Mouse (Mus musculus) midbrain, embryonic 13.5 days (tissue): ENCODE results near the gene Zswim1. TPM values are rescaled to one million over a fixed set of nuclear protein-coding genes. Genes with fewer than 3 reads are reported as not detected.

Experiments
- ATAC-seq: fragments of 200-750 bp; cut with Nextera tagmentation; 2 replicates; pipeline ENCODE4 v1.8.0; 2017; ENCODE audit warnings: mild to moderate bottlenecking, moderate TSS enrichment, moderate library complexity
- H3K27ac ChIP-seq: fragments of 300-500 bp; sonication (generic); 2 replicates; pipeline ENCODE4 v1.5.1; 2015; ENCODE audit warnings: inconsistent platforms, mild to moderate bottlenecking, moderate library complexity
- H3K27me3 ChIP-seq: fragments of 300-500 bp; sonication (generic); 2 replicates; pipeline ENCODE4 v1.6.1; 2015; ENCODE audit warnings: mild to moderate bottlenecking, inconsistent platforms
- H3K36me3 ChIP-seq: fragments of 300-500 bp; sonication (generic); 2 replicates; pipeline ENCODE4 v1.6.1; 2015; ENCODE audit warnings: mild to moderate bottlenecking, inconsistent platforms
- H3K4me1 ChIP-seq: fragments of 300-500 bp; sonication (generic); replicated peaks from 2 replicates; pipeline ENCODE4 v1.6.1; 2015; ENCODE audit warnings: inconsistent platforms
- H3K4me2 ChIP-seq: fragments of 300-500 bp; sonication (generic); replicated peaks from 2 replicates; pipeline ENCODE4 v1.6.1; 2015; ENCODE audit warnings: moderate library complexity, mild to moderate bottlenecking, inconsistent platforms
- H3K4me3 ChIP-seq: fragments of 300-500 bp; sonication (generic); replicated peaks from 2 replicates; pipeline ENCODE4 v1.5.1; 2015; ENCODE audit warnings: mild to moderate bottlenecking, inconsistent platforms
- H3K9ac ChIP-seq: fragments of 300-500 bp; sonication (generic); replicated peaks from 2 replicates; pipeline ENCODE4 v1.6.1; 2015; ENCODE audit warnings: mild to moderate bottlenecking, inconsistent platforms
- H3K9me3 ChIP-seq: fragments of 300-500 bp; sonication (generic); 2 replicates; pipeline ENCODE4 v1.6.1; 2016; ENCODE audit warnings: mild to moderate bottlenecking, inconsistent platforms
- WGBS: fragments of 180-500 bp; shearing (Covaris S2); methylation state at CpG from one replicate; pipeline ENCODE4 v1.1.7; 2015; 5-methylcytosine and 5-hydroxymethylcytosine counted together
- polyA plus RNA-seq: library from polyadenylated mRNA; unstranded; fragments of >200 nt; fragmentation: Nextera tagmentation; extraction: Ambion mirVana; gene quantifications from 2 replicates; pipeline ENCODE4 v1.2.1, GENCODE M21; 2015

The Zswim1 gene
- polyA plus RNA-seq = 25.4 and 25.8 TPM in 2 replicates

- Histone ChIP-seq H3K36me3 (peaks cover 56% of the 10 kb centered on the region), H3K4me2 (peak within 1 kb of the TSS; percentile 58), H3K27me3 (no peaks in the 10 kb centered on the region), H3K4me1 (peaks cover 23% of the 10 kb centered on the region), H3K27ac (peak within 1 kb of the TSS; percentile 93), H3K9me3 (no peaks in the 10 kb centered on the region), H3K9ac (peak within 1 kb of the TSS; percentile 77), H3K4me3 (peak within 1 kb of the TSS; percentile 74)
- 2% methylated on average over 32 of the region's 32 CpGs for WGBS
- ATAC-seq = peak; percentile 100
Measured at GRCm38 (mm10) chr2:164822636-164823165, at the start of gene Zswim1. TSS of gene Zswim1 (plus strand) at chr2:164822686.

- peaks cover 26% of the 10 kb centered on the region for H3K4me1 ChIP-seq
- no peaks in the 10 kb centered on the region for H3K27me3 ChIP-seq
- no peak overlapping the region for H3K27ac ChIP-seq
- peaks cover 9% of the 10 kb centered on the region; the same call in 1 of the 2 replicates for H3K36me3 ChIP-seq
- H3K9ac ChIP-seq = no peak overlapping the region
- H3K4me2 ChIP-seq = no peak overlapping the region
- H3K9me3 ChIP-seq = no peaks in the 10 kb centered on the region
- no peak for ATAC-seq
- 80% methylated on average over 14 of the region's 14 CpGs for WGBS
- H3K4me3 ChIP-seq = no peak overlapping the region
Measured at GRCm38 (mm10) chr2:164773229-164773988, 49.1 kb upstream of the Zswim1 start.

- Histone ChIP-seq H3K4me2 (no peak overlapping the region), H3K36me3 (peaks cover 9% of the 10 kb centered on the region; the same call in 1 of the 2 replicates), H3K27ac (no peak overlapping the region), H3K4me3 (no peak overlapping the region), H3K9ac (no peak overlapping the region), H3K9me3 (no peaks in the 10 kb centered on the region), H3K4me1 (peaks cover 26% of the 10 kb centered on the region), H3K27me3 (no peaks in the 10 kb centered on the region)
- WGBS = 90% methylated on average over 5 of the region's 5 CpGs
- no peak for ATAC-seq
Measured at GRCm38 (mm10) chr2:164773989-164774364, 48.5 kb upstream of the Zswim1 start.

DNA sequence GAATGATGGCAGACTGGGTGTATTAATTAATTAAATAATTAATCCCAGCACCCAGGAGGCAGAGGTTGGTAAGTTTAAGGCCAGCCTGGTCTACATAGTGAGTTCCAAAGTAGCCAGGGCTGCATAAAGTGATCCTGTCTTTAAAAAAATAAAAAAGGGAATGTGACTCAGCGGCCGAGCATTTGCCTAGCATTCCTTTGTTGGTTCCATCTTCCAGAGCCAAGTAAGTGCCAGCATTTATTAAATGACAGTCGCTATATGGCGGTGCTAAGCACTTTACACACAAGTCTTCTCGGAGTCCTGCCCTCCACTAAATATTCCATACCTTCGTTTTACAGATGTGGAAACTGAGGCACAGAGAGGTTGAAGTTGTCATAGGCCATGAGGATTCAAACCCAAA is 46.4 kb upstream of the Zswim1 start:
- H3K27ac ChIP-seq = no peak overlapping the region
- ATAC-seq = no peak
- WGBS = 89% methylated on average over 6 of the region's 6 CpGs
- H3K9me3 ChIP-seq = no peaks in the 10 kb centered on the region
- H3K4me3 ChIP-seq = no peak overlapping the region
- H3K27me3 ChIP-seq = no peaks in the 10 kb centered on the region
- no peak overlapping the region for H3K9ac ChIP-seq
- peaks cover 13% of the 10 kb centered on the region for H3K4me1 ChIP-seq
- no peak overlapping the region for H3K4me2 ChIP-seq
- H3K36me3 ChIP-seq = peaks cover 9% of the 10 kb centered on the region; the same call in 1 of the 2 replicates

- Histone ChIP-seq H3K4me1 (peaks cover 6% of the 10 kb centered on the region), H3K9me3 (no peaks in the 10 kb centered on the region), H3K9ac (no peak overlapping the region), H3K36me3 (peaks cover 4% of the 10 kb centered on the region; the same call in 1 of the 2 replicates), H3K27ac (no peak overlapping the region), H3K4me2 (no peak overlapping the region), H3K4me3 (no peak overlapping the region), H3K27me3 (no peaks in the 10 kb centered on the region)
- WGBS = 72% methylated on average over 17 of the region's 17 CpGs
- ATAC-seq = no peak
Measured at GRCm38 (mm10) chr2:164776801-164777200, 45.7 kb upstream of the Zswim1 start.

DNA sequence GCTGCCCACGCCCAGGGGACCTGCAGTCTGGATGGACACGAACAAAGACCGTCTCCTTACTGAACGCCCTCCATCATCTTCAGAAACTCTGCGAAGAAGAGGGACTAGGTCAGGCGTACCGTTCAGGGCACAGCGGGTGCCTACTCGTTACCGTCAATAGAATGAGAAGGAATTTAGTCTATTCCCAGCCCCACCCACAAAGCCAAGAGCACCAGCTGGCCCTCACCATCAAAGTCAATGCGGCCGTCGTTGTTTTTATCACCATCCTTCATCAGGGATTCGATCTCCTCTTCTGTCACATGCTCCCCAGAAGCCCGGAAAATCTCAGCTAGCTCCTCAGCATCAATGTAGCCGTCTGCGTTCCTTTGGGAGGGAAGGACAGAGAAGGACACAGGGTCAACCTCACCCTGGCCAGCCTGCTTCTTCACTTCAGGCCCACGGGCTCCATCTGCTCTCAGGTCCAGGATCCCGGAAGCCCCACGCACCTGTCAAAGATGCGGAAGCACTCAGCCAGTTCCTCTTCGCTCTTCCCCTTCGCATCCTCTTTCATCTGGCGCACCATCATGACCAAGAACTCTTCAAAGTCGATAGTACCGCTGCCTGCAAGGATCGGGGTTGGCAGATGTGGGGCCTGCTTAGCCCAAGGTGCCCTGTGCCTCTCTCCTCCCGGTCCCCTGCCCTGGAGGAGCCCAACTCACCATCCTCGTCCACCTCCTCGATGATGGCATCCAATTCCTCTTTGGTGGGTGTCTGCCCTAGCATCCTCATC is 45.1 kb upstream of the Zswim1 start:
- no peak for ATAC-seq
- no peak overlapping the region for H3K4me3 ChIP-seq
- H3K4me1 ChIP-seq = no peaks in the 10 kb centered on the region
- no peaks in the 10 kb centered on the region for H3K27me3 ChIP-seq
- H3K27ac ChIP-seq = no peak overlapping the region
- 86% methylated on average over 30 of the region's 30 CpGs for WGBS
- H3K4me2 ChIP-seq = no peak overlapping the region
- H3K9me3 ChIP-seq = no peaks in the 10 kb centered on the region
- peaks cover 4% of the 10 kb centered on the region; the same call in 1 of the 2 replicates for H3K36me3 ChIP-seq
- no peak overlapping the region for H3K9ac ChIP-seq

- peaks cover 2% of the 10 kb centered on the region; the same call in 1 of the 2 replicates for H3K36me3 ChIP-seq
- 88% methylated on average over 11 of the region's 11 CpGs for WGBS
- H3K4me3 ChIP-seq = no peak overlapping the region
- no peak for ATAC-seq
- no peak overlapping the region for H3K4me2 ChIP-seq
- H3K27ac ChIP-seq = no peak overlapping the region
- no peak overlapping the region for H3K9ac ChIP-seq
- H3K4me1 ChIP-seq = no peaks in the 10 kb centered on the region
- 0 out of 2 replicates have a peak, but pooled peaks cover 4% of the 10 kb centered on the region for H3K27me3 ChIP-seq
- H3K9me3 ChIP-seq = no peaks in the 10 kb centered on the region
Measured at GRCm38 (mm10) chr2:164778015-164778287, 44.5 kb upstream of the Zswim1 start.

GRCm38 (mm10) chr2:164778809-164779208 is 43.7 kb upstream of the Zswim1 start:
- H3K4me1 ChIP-seq = no peaks in the 10 kb centered on the region
- no peak overlapping the region for H3K27ac ChIP-seq
- no peaks in the 10 kb centered on the region for H3K9me3 ChIP-seq
- H3K4me2 ChIP-seq = no peak overlapping the region
- H3K4me3 ChIP-seq = no peak overlapping the region
- 85% methylated on average over 7 of the region's 7 CpGs for WGBS
- H3K27me3 ChIP-seq = peaks cover 6% of the 10 kb centered on the region; the same call in 1 of the 2 replicates
- ATAC-seq = no peak
- H3K36me3 ChIP-seq = no peaks in the 10 kb centered on the region
- H3K9ac ChIP-seq = no peak overlapping the region

- Histone ChIP-seq H3K4me3 (no peak within 1 kb of the TSS), H3K27me3 (peaks cover 12% of the 10 kb centered on the region; the same call in 1 of the 2 replicates), H3K9ac (no peak within 1 kb of the TSS), H3K27ac (no peak within 1 kb of the TSS), H3K9me3 (no peaks in the 10 kb centered on the region), H3K4me2 (no peak within 1 kb of the TSS), H3K36me3 (no peaks in the 10 kb centered on the region), H3K4me1 (0 out of 2 replicates have a peak, but pooled peaks cover under 1% of the 10 kb centered on the region)
- WGBS = 74% methylated on average over 8 of the region's 8 CpGs
- ATAC-seq = no peak
Measured at GRCm38 (mm10) chr2:164779481-164780086, 42.9 kb upstream of the Zswim1 start, which contains the start of gene Tnnc2. TSS of gene Tnnc2 (minus strand) at chr2:164779967.

- no peak for ATAC-seq
- Histone ChIP-seq H3K36me3 (no peaks in the 10 kb centered on the region), H3K4me2 (no peak overlapping the region), H3K4me1 (peaks cover 18% of the 10 kb centered on the region), H3K9me3 (no peaks in the 10 kb centered on the region), H3K27me3 (peaks cover 12% of the 10 kb centered on the region; the same call in 1 of the 2 replicates), H3K4me3 (no peak overlapping the region), H3K9ac (no peak overlapping the region), H3K27ac (no peak overlapping the region)
- 76% methylated on average over 4 of the region's 4 CpGs for WGBS
Measured at GRCm38 (mm10) chr2:164781876-164782275, 40.6 kb upstream of the Zswim1 start.

- Histone ChIP-seq H3K27me3 (peaks cover 12% of the 10 kb centered on the region; the same call in 1 of the 2 replicates), H3K4me2 (no peak overlapping the region), H3K9me3 (no peaks in the 10 kb centered on the region), H3K4me3 (no peak overlapping the region), H3K4me1 (peaks cover 22% of the 10 kb centered on the region), H3K36me3 (peaks cover 3% of the 10 kb centered on the region; the same call in 1 of the 2 replicates), H3K27ac (no peak overlapping the region), H3K9ac (no peak overlapping the region)
- WGBS = 76% methylated on average over 7 of the region's 7 CpGs
- ATAC-seq = no peak
Measured at GRCm38 (mm10) chr2:164783926-164784581, 38.4 kb upstream of the Zswim1 start.
